Mouse (Mus musculus): Measurements from ENCODE around the gene Gm3187.
"Not testable (repeated sequence)": the region's sequence is repeated elsewhere in the genome, so short reads cannot be mapped to it uniquely, and the experiment has no call there.

Gm3187 gene

DNA sequence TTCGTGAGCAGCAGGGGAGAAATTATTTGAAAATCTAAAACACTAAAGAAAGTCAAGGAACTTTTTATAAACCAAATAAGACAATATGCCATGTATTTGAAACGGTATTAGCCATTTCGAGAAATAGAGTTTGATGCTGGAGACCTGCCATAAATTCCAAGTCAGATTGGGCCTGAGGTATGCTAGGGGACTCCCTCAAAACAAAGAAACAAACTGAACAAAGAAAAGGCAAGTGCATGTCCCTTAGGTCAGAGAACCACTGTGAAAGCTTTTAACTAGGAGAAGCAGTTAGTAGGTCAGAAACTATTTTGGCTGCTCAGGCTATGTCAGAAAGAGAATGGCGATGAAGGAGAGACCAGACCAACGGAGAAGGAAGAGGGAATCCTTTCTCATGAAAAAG, at the start of gene Gm3187:
Gene Gm3187, plus strand, starts transcription at position 301 of the 400 bp plus-strand sequence.
- not testable (repeated sequence) for DNase-seq (ENCODE audit: low spot score)

DNA sequence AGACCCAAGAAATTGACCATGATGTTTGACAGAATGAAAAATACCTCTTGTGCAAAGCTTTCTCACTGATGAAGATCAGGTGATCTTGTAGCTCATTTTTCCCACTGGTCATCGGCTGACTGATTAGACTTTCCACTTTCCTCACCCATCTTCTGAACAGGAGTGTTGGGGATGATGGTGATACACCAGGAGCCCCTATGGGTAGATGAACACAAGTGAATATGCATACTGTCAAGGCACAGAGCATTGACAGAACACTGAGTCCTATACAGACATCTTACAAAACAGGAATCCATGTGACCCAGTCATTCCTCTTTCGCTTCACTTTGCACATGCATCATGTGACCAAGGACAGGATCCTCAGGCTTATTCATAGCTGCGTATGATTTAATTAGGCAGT, 28.6 kb upstream of the Gm3187 start, which contains the start of gene Gm3194:
Gene Gm3194, minus strand, starts transcription at position 101 of the 400 bp plus-strand sequence.
- not testable (repeated sequence) for DNase-seq (ENCODE audit: low spot score)

DNA sequence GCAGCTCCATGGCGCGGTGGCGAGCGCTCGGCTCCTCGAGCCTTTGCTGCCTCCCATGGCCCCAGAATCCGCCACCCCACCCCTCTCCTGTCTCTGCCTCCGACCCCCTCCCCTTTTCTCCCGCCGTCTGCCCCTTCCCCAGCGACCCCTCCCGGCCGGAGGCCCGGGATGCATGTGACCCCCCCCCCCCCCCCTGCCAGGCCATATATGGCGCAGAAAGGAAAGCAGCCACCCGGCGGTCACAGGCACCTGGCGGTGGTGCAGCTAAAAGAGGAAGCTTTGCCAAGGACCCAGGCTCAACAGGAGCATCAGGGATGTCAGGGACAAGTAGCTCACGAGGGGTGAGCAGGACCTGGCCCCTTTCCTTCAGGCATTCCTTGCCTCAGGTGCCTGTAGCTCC, 23.5 kb upstream of the Gm3187 start:
- DNase-seq (ENCODE audit: low spot score) = not testable (repeated sequence)

DNA sequence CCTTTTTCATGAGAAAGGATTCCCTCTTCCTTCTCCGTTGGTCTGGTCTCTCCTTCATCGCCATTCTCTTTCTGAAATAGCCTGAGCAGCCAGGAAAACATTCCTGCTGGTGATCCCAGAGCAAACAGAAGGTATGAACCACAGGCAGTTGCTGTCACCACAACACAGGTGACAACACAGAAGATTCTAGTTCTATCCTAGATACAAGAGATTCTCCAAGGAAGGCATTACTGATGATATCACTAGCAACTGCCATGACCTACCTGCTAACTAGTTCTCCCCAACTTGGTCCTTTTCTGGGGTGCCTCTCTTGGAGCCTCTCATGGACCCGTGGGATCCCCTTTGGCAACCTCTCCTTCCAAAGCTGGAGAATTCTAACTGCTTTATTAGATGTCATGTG, 6.3 kb upstream of the Gm3187 start, which contains the start of gene Gm8246:
Gene Gm8246, minus strand, starts transcription at position 101 of the 400 bp plus-strand sequence.
- DNase-seq (ENCODE audit: low spot score) = not testable (repeated sequence)

DNA sequence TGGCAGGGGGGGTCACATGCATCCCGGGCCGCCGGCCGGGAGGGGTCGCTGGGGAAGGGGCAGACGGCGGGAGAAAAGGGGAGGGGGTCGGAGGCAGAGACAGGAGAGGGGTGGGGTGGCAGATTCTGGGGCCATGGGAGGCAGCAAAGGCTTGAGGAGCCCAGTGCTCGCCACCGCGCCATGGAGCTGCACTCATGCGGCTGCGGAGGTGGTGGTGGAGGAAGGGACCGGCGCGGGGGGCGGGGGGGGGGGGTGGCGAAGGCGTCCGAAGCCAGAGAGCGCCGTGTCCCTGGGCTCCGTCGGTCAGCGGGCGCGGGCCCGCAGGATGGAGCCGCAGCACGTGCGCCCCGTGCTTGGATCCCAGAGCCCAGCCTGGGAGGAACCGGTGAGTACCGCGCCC, 17.4 kb downstream of the Gm3187 start, which contains the start of gene Gm3488:
Gene Gm3488, plus strand, starts transcription at position 301 of the 400 bp plus-strand sequence.
- not testable (repeated sequence) for DNase-seq (ENCODE audit: low spot score)

DNA sequence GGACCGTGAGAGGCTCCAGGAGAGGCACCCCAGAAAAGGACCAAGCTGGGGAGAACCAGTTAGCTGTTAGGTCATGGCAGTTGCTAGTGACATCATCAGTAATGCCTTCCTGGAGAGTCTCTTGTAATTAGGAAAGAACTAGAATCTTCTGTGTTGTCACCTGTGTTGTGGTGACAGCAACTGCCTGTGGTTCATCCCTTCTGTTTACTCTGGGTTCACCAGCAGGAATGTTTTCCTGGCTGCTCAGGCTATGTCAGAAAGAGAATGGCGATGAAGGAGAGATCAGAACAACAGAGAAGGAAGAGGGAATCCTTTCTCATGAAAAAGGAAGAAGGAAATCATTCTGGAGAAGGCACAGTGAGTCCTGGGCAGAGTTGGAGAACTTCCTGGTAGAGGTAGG, 54.2 kb downstream of the Gm3187 start, which contains the start of gene Gm3532:
Gene Gm3532, plus strand, starts transcription at position 301 of the 400 bp plus-strand sequence.
- not testable (repeated sequence) for DNase-seq (ENCODE audit: low spot score)
